Mouse (Mus musculus) MEL (cell line): ENCODE measurements around the gene Zscan2. TPM values are rescaled to one million over a fixed set of nuclear protein-coding genes. Genes with fewer than 3 reads are reported as not detected.

ENCODE experiments used
- DNase-seq: peaks from one replicate; pipeline ENCODE4 v3.0.0; 2011; ENCODE audit warnings: low read depth, low spot score
- H3K27ac ChIP-seq: 2 replicates; pipeline ENCODE4 v1.5.1; 2012; ENCODE audit warnings: low read depth, mild to moderate bottlenecking, control low read depth, low read length, moderate library complexity; ENCODE audit not compliant: control insufficient read depth
- H3K27me3 ChIP-seq, 2 experiments: fragments of 150-350 bp in 1 of 2; sonication (generic) in 1 of 2; 2 replicates each; pipeline ENCODE4 v1.6.1; 2012; ENCODE audit warnings: low read length in 2 of 2, mild to moderate bottlenecking in 2 of 2, improper control_type of control experiment in 1 of 2, moderate library complexity in 1 of 2; ENCODE audit not compliant: insufficient read depth in 2 of 2, control insufficient read depth in 1 of 2
- H3K36me3 ChIP-seq, 2 experiments: 2 replicates each; pipeline ENCODE4 v1.6.1; 2012 to 2014; ENCODE audit warnings: low read length in 2 of 2, improper control_type of control experiment in 1 of 2, inconsistent platforms in 1 of 2, mild to moderate bottlenecking in 1 of 2; ENCODE audit not compliant: insufficient read depth in 2 of 2, control insufficient read depth in 1 of 2
- H3K4me1 ChIP-seq, 2 experiments: fragments of 150-350 bp in 1 of 2; sonication (generic) in 1 of 2; 2 replicates each; pipeline ENCODE4 v1.6.1; 2012; ENCODE audit warnings: low read length in 2 of 2, improper control_type of control experiment in 1 of 2, mild to moderate bottlenecking in 1 of 2; ENCODE audit not compliant: insufficient read depth in 2 of 2, control insufficient read depth in 1 of 2
- H3K4me3 ChIP-seq, 2 experiments: fragments of 150-350 bp in 1 of 2; sonication (generic) in 1 of 2; 2 replicates each; pipeline ENCODE4 v1.5.1; 2012; ENCODE audit warnings: low read depth in 2 of 2, low read length in 2 of 2, mild to moderate bottlenecking in 2 of 2, moderate library complexity in 2 of 2, control low read depth in 1 of 2, improper control_type of control experiment in 1 of 2; ENCODE audit not compliant: control insufficient read depth in 1 of 2, insufficient read depth in 1 of 2
- H3K79me2 ChIP-seq: 2 replicates; pipeline ENCODE4 v1.6.1; 2012; ENCODE audit warnings: mild to moderate bottlenecking, low read length, moderate library complexity; ENCODE audit not compliant: control insufficient read depth, poor library complexity, insufficient read depth
- H3K9ac ChIP-seq: 2 replicates; pipeline ENCODE4 v1.6.1; 2012; ENCODE audit warnings: low read depth, mild to moderate bottlenecking, control low read depth, low read length, moderate library complexity; ENCODE audit not compliant: control insufficient read depth, poor library complexity, severe bottlenecking
- H3K9me3 ChIP-seq: fragments of 150-350 bp; sonication (generic); replicated peaks from 2 replicates; pipeline ENCODE4 v1.6.1; 2012; ENCODE audit warnings: mild to moderate bottlenecking, low read length, improper control_type of control experiment, moderate library complexity; ENCODE audit not compliant: insufficient read depth
- BHLHE40 ChIP-seq: IDR thresholded peaks from 2 replicates; pipeline ENCODE4 v1.6.1; 2012; ENCODE audit warnings: low read depth, mild to moderate bottlenecking, inconsistent platforms, low read length, improper control_type of control experiment, borderline replicate concordance
- CHD1 ChIP-seq: IDR thresholded peaks from 2 replicates; pipeline ENCODE4 v1.6.1; 2012; ENCODE audit warnings: low read depth, mild to moderate bottlenecking, inconsistent platforms, low read length, improper control_type of control experiment
- CHD2 ChIP-seq: IDR thresholded peaks from 2 replicates; pipeline ENCODE4 v1.6.1; 2011; ENCODE audit warnings: low read length, improper control_type of control experiment
- CTCF ChIP-seq, 3 experiments: IDR thresholded peaks in 2 of 3; conservative IDR thresholded peaks in 1 of 3; 2 replicates each; pipeline ENCODE4 v1.5.1; 2011 to 2012; ENCODE audit warnings: low read length in 3 of 3, low read depth in 2 of 3, mild to moderate bottlenecking in 2 of 3, improper control_type of control experiment in 1 of 3, inconsistent platforms in 1 of 3, mixed read lengths in 1 of 3, moderate library complexity in 1 of 3; ENCODE audit not compliant: control insufficient read depth in 1 of 3, insufficient read depth in 1 of 3, poor library complexity in 1 of 3, severe bottlenecking in 1 of 3
- E2F4 ChIP-seq: IDR thresholded peaks from 2 replicates; pipeline ENCODE4 v1.6.1; 2011; ENCODE audit warnings: low read depth, low read length, improper control_type of control experiment, borderline replicate concordance
- ELF1 ChIP-seq: IDR thresholded peaks from 2 replicates; pipeline ENCODE4 v1.6.1; 2014; ENCODE audit warnings: low read depth, mild to moderate bottlenecking, inconsistent platforms, low read length, improper control_type of control experiment, moderate library complexity
- EP300 ChIP-seq, 2 experiments: IDR thresholded peaks; 2 replicates each; pipeline ENCODE4 v1.6.1; 2011; ENCODE audit warnings: improper control_type of control experiment in 2 of 2, low read length in 2 of 2, low read depth in 1 of 2, mild to moderate bottlenecking in 1 of 2
- ETS1 ChIP-seq: IDR thresholded peaks from 2 replicates; pipeline ENCODE4 v1.6.1; 2012; ENCODE audit warnings: low read depth, mild to moderate bottlenecking, inconsistent platforms, low read length, improper control_type of control experiment, moderate library complexity
- GABPA ChIP-seq: IDR thresholded peaks from 2 replicates; pipeline ENCODE4 v1.6.1; 2012; ENCODE audit warnings: low read depth, mild to moderate bottlenecking, inconsistent platforms, low read length, improper control_type of control experiment, moderate library complexity
- HCFC1 ChIP-seq: IDR thresholded peaks from 2 replicates; pipeline ENCODE4 v1.6.1; 2012; ENCODE audit warnings: low read depth, mild to moderate bottlenecking, inconsistent platforms, low read length, improper control_type of control experiment, moderate library complexity
- KAT2A ChIP-seq: conservative IDR thresholded peaks from 2 replicates; pipeline ENCODE4 v1.6.1; 2012; ENCODE audit warnings: low read depth, low read length, improper control_type of control experiment, inconsistent platforms
- MAFK ChIP-seq: IDR thresholded peaks from 2 replicates; pipeline ENCODE4 v1.6.1; 2011; ENCODE audit warnings: low read depth, mild to moderate bottlenecking, low read length, improper control_type of control experiment, borderline replicate concordance
- MAX ChIP-seq: IDR thresholded peaks from 2 replicates; pipeline ENCODE4 v1.6.1; 2011; ENCODE audit warnings: low read length, improper control_type of control experiment
- MAZ ChIP-seq: IDR thresholded peaks from 2 replicates; pipeline ENCODE4 v1.6.1; 2012; ENCODE audit warnings: low read depth, mild to moderate bottlenecking, inconsistent platforms, low read length, improper control_type of control experiment
- MXI1 ChIP-seq: IDR thresholded peaks from 2 replicates; pipeline ENCODE4 v1.6.1; 2011; ENCODE audit warnings: mild to moderate bottlenecking, low read depth, low read length, improper control_type of control experiment
- MYB ChIP-seq: IDR thresholded peaks from 2 replicates; pipeline ENCODE4 v1.6.1; 2011; ENCODE audit warnings: mild to moderate bottlenecking, low read depth, low read length, improper control_type of control experiment
- NELFE ChIP-seq: IDR thresholded peaks from 2 replicates; pipeline ENCODE4 v1.6.1; 2011; ENCODE audit warnings: low read depth, low read length, improper control_type of control experiment
- NRF1 ChIP-seq: IDR thresholded peaks from 2 replicates; pipeline ENCODE4 v1.6.1; 2014; ENCODE audit warnings: low read depth, mild to moderate bottlenecking, inconsistent platforms, low read length, improper control_type of control experiment, moderate library complexity; ENCODE audit not compliant: poor library complexity, insufficient read depth, severe bottlenecking
- POLR2A ChIP-seq, 2 experiments: IDR thresholded peaks; 2 replicates each; pipeline ENCODE4 v1.6.1; 2011 to 2012; ENCODE audit warnings: low read length in 2 of 2, mild to moderate bottlenecking in 2 of 2, control low read depth in 1 of 2, improper control_type of control experiment in 1 of 2, low read depth in 1 of 2, moderate library complexity in 1 of 2; ENCODE audit not compliant: control insufficient read depth in 1 of 2, insufficient read depth in 1 of 2, poor library complexity in 1 of 2
- POLR2AphosphoS2 ChIP-seq: IDR thresholded peaks from 2 replicates; pipeline ENCODE4 v1.6.1; 2011; ENCODE audit warnings: low read length, improper control_type of control experiment
- POLR2AphosphoS5 ChIP-seq: IDR thresholded peaks from 2 replicates; pipeline ENCODE4 v1.6.1; 2012; ENCODE audit warnings: low read depth, borderline replicate concordance, mild to moderate bottlenecking, inconsistent platforms, low read length, moderate library complexity, mixed read lengths
- RAD21 ChIP-seq: IDR thresholded peaks from 2 replicates; pipeline ENCODE4 v1.6.1; 2011; ENCODE audit warnings: mild to moderate bottlenecking, low read depth, low read length, improper control_type of control experiment
- RCOR1 ChIP-seq: IDR thresholded peaks from 2 replicates; pipeline ENCODE4 v1.6.1; 2012; ENCODE audit warnings: low read depth, mild to moderate bottlenecking, inconsistent platforms, low read length, improper control_type of control experiment
- SIN3A ChIP-seq: IDR thresholded peaks from 2 replicates; pipeline ENCODE4 v1.6.1; 2012; ENCODE audit warnings: low read length, improper control_type of control experiment, inconsistent platforms
- SMC3 ChIP-seq: IDR thresholded peaks from 2 replicates; pipeline ENCODE4 v1.6.1; 2011; ENCODE audit warnings: low read depth, low read length, improper control_type of control experiment
- TAL1 ChIP-seq: IDR thresholded peaks from 2 replicates; pipeline ENCODE4 v1.6.1; 2012; ENCODE audit warnings: mild to moderate bottlenecking, inconsistent platforms, low read length, moderate library complexity, mixed read lengths
- TBP ChIP-seq: IDR thresholded peaks from 2 replicates; pipeline ENCODE4 v1.8.0; 2011; ENCODE audit warnings: low read depth, low read length, improper control_type of control experiment
- TCF12 ChIP-seq: IDR thresholded peaks from 2 replicates; pipeline ENCODE4 v1.6.1; 2014; ENCODE audit warnings: low read depth, mild to moderate bottlenecking, inconsistent platforms, low read length, improper control_type of control experiment, moderate library complexity
- UBTF ChIP-seq: IDR thresholded peaks from 2 replicates; pipeline ENCODE4 v1.6.1; 2012; ENCODE audit warnings: low read depth, mild to moderate bottlenecking, inconsistent platforms, low read length, improper control_type of control experiment, moderate library complexity, borderline replicate concordance; ENCODE audit not compliant: insufficient read depth
- USF1 ChIP-seq: IDR thresholded peaks from 2 replicates; pipeline ENCODE4 v1.6.1; 2014; ENCODE audit warnings: low read depth, mild to moderate bottlenecking, inconsistent platforms, low read length, improper control_type of control experiment, moderate library complexity
- USF2 ChIP-seq, 2 experiments: IDR thresholded peaks; 2 replicates each; pipeline ENCODE4 v1.6.1; 2011 to 2012; ENCODE audit warnings: improper control_type of control experiment in 2 of 2, low read length in 2 of 2, borderline replicate concordance in 1 of 2, inconsistent platforms in 1 of 2, low read depth in 1 of 2, mild to moderate bottlenecking in 1 of 2; ENCODE audit not compliant: insufficient read depth in 1 of 2
- ZC3H11A ChIP-seq: IDR thresholded peaks from 2 replicates; pipeline ENCODE4 v1.6.1; 2012; ENCODE audit warnings: low read depth, mild to moderate bottlenecking, inconsistent platforms, low read length, improper control_type of control experiment
- ZKSCAN1 ChIP-seq: IDR thresholded peaks from 2 replicates; pipeline ENCODE4 v1.6.1; 2012; ENCODE audit warnings: low read depth, mild to moderate bottlenecking, inconsistent platforms, low read length, improper control_type of control experiment, moderate library complexity
- ZMIZ1 ChIP-seq: IDR thresholded peaks from 2 replicates; pipeline ENCODE4 v1.6.1; 2012; ENCODE audit warnings: low read depth, mild to moderate bottlenecking, inconsistent platforms, low read length, improper control_type of control experiment, moderate library complexity
- ZNF384 ChIP-seq: IDR thresholded peaks from 2 replicates; pipeline ENCODE4 v1.6.1; 2012; ENCODE audit warnings: low read depth, mild to moderate bottlenecking, inconsistent platforms, low read length, improper control_type of control experiment
- polyA plus RNA-seq, 2 experiments: library from polyadenylated mRNA; stranded (reverse) in 1 of 2; unstranded in 1 of 2; fragments of >175 nt in 1 of 2; fragments of >200 nt in 1 of 2; gene quantifications; 2 replicates each; pipeline versions ENCODE4 v1.2.1 to v1.2.4; 2012; ENCODE audit warnings: low replicate concordance in 2 of 2, low read depth in 1 of 2; ENCODE audit not compliant: insufficient read length in 2 of 2, insufficient read depth in 1 of 2, missing spikeins in 1 of 2
- total RNA-seq: library from RNA; depleted of rRNA; stranded (reverse); fragments of 300-350 nt; gene quantifications from 2 replicates; pipeline ENCODE4 v1.2.3, GENCODE M21; 2012

The Zscan2 gene
- total and polyA plus RNA-seq, 3 experiments, result 1.2 to 2.4 TPM; not detected in 1

GRCm38 (mm10) chr7:80860729-80861274, at the start of gene Zscan2 (continued):
- TF ChIP-seq ELF1 (peak; percentile 74), HCFC1 (peak; percentile 98)

- Histone ChIP-seq H3K79me2 (no peaks in the 10 kb centered on the region), H3K36me3 (peaks cover 0 to 14% of the 10 kb centered on the region in 2 experiments; a peak in 2 of 4 replicates), H3K27ac (peak overlapping the region; percentile 57), H3K9ac (no peak overlapping the region; the same call in 1 of the 2 replicates), H3K27me3 (no peaks in the 10 kb centered on the region), H3K9me3 (no peaks in the 10 kb centered on the region), H3K4me1 (peaks cover 4 to 13% of the 10 kb centered on the region in 2 experiments; a peak in 3 of 4 replicates), H3K4me3 (no peak overlapping the region)
- DNase-seq, result peak; percentile 74
- TF ChIP-seq HCFC1 (peak; percentile 33; the same call in 1 of the 2 replicates), USF2 (IDR thresholded peaks at IDR 0.05; ENCODE audit: borderline replicate concordance in 1 of 2, insufficient read depth in 1 of 2, low read depth in 1 of 2, low read length in 2 of 2) (no peak), TAL1 (no peak), CHD1 (no peak), NRF1 (no peak), CTCF (IDR thresholded peaks at IDR 0.05 in 2 of 3, conservative IDR thresholded peaks at IDR 0.05 in 1 of 3; ENCODE audit: control insufficient read depth in 1 of 3, insufficient read depth in 1 of 3, low read depth in 2 of 3, low read length in 3 of 3, poor library complexity in 1 of 3, severe bottlenecking in 1 of 3) (no peak), NELFE (no peak), ZC3H11A (no peak), ZNF384 (0 out of 2 replicates have a peak, but pooled peaks have one; percentile 56), POLR2AphosphoS2 (no peak), RCOR1 (no peak), SMC3 (no peak), ELF1 (no peak), EP300 (IDR thresholded peaks at IDR 0.05; ENCODE audit: low read depth in 1 of 2, low read length in 2 of 2) (peak in 1 of 2 experiments; percentile 41; a peak in 2 of 4 replicates), UBTF (no peak), ETS1 (peak; percentile 66), BHLHE40 (no peak; the same call in 1 of the 2 replicates), MAX (peak; percentile 95), MXI1 (peak; percentile 66; the same call in 1 of the 2 replicates), ZKSCAN1 (no peak), POLR2A (IDR thresholded peaks at IDR 0.05; ENCODE audit: control insufficient read depth in 1 of 2, insufficient read depth in 1 of 2, low read depth in 1 of 2, low read length in 2 of 2, poor library complexity in 1 of 2) (no peak), GABPA (no peak), CHD2 (no peak), MAFK (no peak), E2F4 (no peak), TCF12 (no peak), MAZ (no peak), SIN3A (peak; percentile 21), TBP (0 out of 2 replicates have a peak, but pooled peaks have one; percentile 10), RAD21 (no peak), ZMIZ1 (no peak), KAT2A (no peak), POLR2AphosphoS5 (no peak), MYB (no peak), USF1 (peak; percentile 68)
Measured at GRCm38 (mm10) chr7:80813397-80813796, 47.3 kb upstream of the Zscan2 start.
